Mouse (Mus musculus): Measurements from ENCODE around the gene Cinp.

- TF ChIP-seq POLR2A (IDR thresholded peaks at IDR 0.05; ENCODE audit: borderline replicate concordance, extremely low read depth, low read depth, low read length) (no peak), CTCF (IDR thresholded peaks at IDR 0.05; ENCODE audit: insufficient read depth, low read length) (no peak)
Observed at GRCm38 (mm10) chr12:110888106-110888505, 839 bp downstream of the Cinp start.

All from lung, adult 2 months (tissue).